Mouse (Mus musculus): ENCODE measurements around the gene Tmem238. TPM values are rescaled to one million over a fixed set of nuclear protein-coding genes. Genes with fewer than 3 reads are reported as not detected.

Tmem238 gene
- 20.9 and 23.8 TPM in 2 replicates for total RNA-seq (2012; rRNA removed)
- polyA plus RNA-seq (2012; ENCODE audit: insufficient read depth in 1 of 2, insufficient read length in 2 of 2, low read depth in 1 of 2, low replicate concordance in 2 of 2, missing spikeins in 1 of 2): 10 to 100 TPM in 1 of 2 experiments, not detected in 1; 31.3 TPM

DNA sequence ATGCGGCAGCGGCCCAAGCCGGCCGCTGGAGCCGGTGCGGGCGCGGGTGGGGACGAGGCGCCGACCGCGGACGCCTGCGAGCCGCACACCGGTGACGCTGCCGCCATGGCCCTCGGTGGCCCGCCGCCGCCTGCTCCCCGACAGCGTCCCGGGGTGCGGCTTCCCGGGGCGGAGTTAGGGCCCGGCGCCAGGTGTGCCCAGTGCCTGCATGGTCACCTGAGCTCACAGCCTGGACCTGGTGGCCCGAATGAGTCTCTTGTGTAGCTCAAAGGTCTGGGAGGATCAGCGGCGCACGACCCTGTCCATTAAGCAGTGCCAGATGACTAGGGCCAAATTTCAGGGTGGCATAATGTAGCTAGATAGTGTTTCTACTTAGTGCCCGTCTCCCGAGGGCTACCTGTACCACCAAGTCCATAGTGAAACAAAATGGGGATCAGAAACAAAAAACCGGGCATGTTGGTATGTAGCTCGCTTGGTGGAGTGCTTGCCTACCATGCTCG is at the start of gene Tmem238:
Tmem238 (minus strand) TSS at position 221 of the 500 bp plus-strand sequence.
- H3K79me2 ChIP-seq (ENCODE audit: control insufficient read depth, insufficient read depth, low read length, poor library complexity): peaks cover 39% of the 10 kb centered on the region
- H3K9me3 ChIP-seq (replicated peaks; ENCODE audit: insufficient read depth, low read length): no peaks in the 10 kb centered on the region
- peak within 1 kb of the TSS; percentile 72 to 83 for H3K4me3 ChIP-seq (ENCODE audit: control insufficient read depth in 1 of 2, insufficient read depth in 1 of 2, low read depth in 2 of 2, low read length in 2 of 2)
- H3K9ac ChIP-seq (ENCODE audit: control insufficient read depth, low read depth, low read length, poor library complexity, severe bottlenecking): peak within 1 kb of the TSS; percentile 93
- peaks cover 2 to 16% of the 10 kb centered on the region in 2 experiments; a peak in 3 of 4 replicates for H3K36me3 ChIP-seq (ENCODE audit: control insufficient read depth in 1 of 2, insufficient read depth in 2 of 2, low read length in 2 of 2)
- H3K27me3 ChIP-seq (ENCODE audit: control insufficient read depth in 1 of 2, insufficient read depth in 2 of 2, low read length in 2 of 2): no peaks in the 10 kb centered on the region
- H3K4me1 ChIP-seq (ENCODE audit: control insufficient read depth in 1 of 2, insufficient read depth in 2 of 2, low read length in 2 of 2): peaks cover 2 to 17% of the 10 kb centered on the region in 2 experiments; a peak in 3 of 4 replicates
- DNase-seq (ENCODE audit: low read depth, low spot score): peak; percentile 61
- peak within 1 kb of the TSS; percentile 68 for H3K27ac ChIP-seq (ENCODE audit: control insufficient read depth, low read depth, low read length)
- peak; percentile 28; the same call in 1 of the 2 replicates for TF ChIP-seq MYC (IDR thresholded peaks at IDR 0.05; ENCODE audit: low read depth, low read length)
- TF ChIP-seq USF1 (IDR thresholded peaks at IDR 0.05; ENCODE audit: low read depth, low read length): 0 out of 2 replicates have a peak, but pooled peaks have one; percentile 48
- peak; percentile 33; the same call in 1 of the 2 replicates for TF ChIP-seq SIN3A (IDR thresholded peaks at IDR 0.05; ENCODE audit: low read length)
- TF ChIP-seq NELFE (IDR thresholded peaks at IDR 0.05; ENCODE audit: low read depth, low read length): no peak; the same call in 1 of the 2 replicates
- TF ChIP-seq USF2 (IDR thresholded peaks at IDR 0.05; ENCODE audit: borderline replicate concordance in 1 of 2, insufficient read depth in 1 of 2, low read depth in 1 of 2, low read length in 2 of 2): no peak
- no peak for TF ChIP-seq TBP (IDR thresholded peaks at IDR 0.05; ENCODE audit: low read depth, low read length)
- 0 out of 2 replicates have a peak, but pooled peaks have one; percentile 45 for TF ChIP-seq MAZ (IDR thresholded peaks at IDR 0.05; ENCODE audit: low read depth, low read length)
- TF ChIP-seq HCFC1 (IDR thresholded peaks at IDR 0.05; ENCODE audit: low read depth, low read length): peak; percentile 34
- 0 out of 2 replicates have a peak, but pooled peaks have one; percentile 23 for TF ChIP-seq ETS1 (IDR thresholded peaks at IDR 0.05; ENCODE audit: low read depth, low read length)

DNA sequence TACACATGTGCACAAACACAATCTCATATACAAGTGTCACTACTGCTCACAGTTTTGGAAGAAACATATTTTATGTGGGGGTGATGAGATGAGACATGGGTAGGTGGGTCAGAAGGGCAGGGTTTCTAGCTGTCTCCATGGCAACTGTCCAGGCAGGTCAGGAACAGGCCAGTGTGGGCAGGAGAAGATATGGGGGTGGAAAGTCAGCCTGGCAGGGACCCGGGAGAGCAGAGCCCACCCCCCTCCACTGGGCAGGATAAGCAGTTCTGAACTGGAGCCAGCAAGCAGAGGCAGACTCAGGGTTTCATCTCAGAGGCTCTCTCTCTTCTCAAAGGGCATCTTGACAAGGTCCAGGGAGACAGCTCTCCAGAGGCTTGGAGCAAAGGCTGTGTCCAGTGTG is 48.2 kb upstream of the Tmem238 start:
- Histone ChIP-seq H3K9me3 (replicated peaks; ENCODE audit: insufficient read depth, low read length) (no peaks in the 10 kb centered on the region), H3K4me1 (ENCODE audit: control insufficient read depth in 1 of 2, insufficient read depth in 2 of 2, low read length in 2 of 2) (no peaks in the 10 kb centered on the region), H3K9ac (ENCODE audit: control insufficient read depth, low read depth, low read length, poor library complexity, severe bottlenecking) (no peak overlapping the region), H3K4me3 (ENCODE audit: control insufficient read depth in 1 of 2, insufficient read depth in 1 of 2, low read depth in 2 of 2, low read length in 2 of 2) (no peak overlapping the region), H3K36me3 (ENCODE audit: control insufficient read depth in 1 of 2, insufficient read depth in 2 of 2, low read length in 2 of 2) (no peaks in the 10 kb centered on the region), H3K79me2 (ENCODE audit: control insufficient read depth, insufficient read depth, low read length, poor library complexity) (no peaks in the 10 kb centered on the region), H3K27me3 (ENCODE audit: control insufficient read depth in 1 of 2, insufficient read depth in 2 of 2, low read length in 2 of 2) (no peaks in the 10 kb centered on the region; a peak in 2 of 4 replicates), H3K27ac (ENCODE audit: control insufficient read depth, low read depth, low read length) (no peak overlapping the region)
- TF ChIP-seq NRF1 (IDR thresholded peaks at IDR 0.05; ENCODE audit: insufficient read depth, low read depth, low read length, poor library complexity, severe bottlenecking): no peak
- TF ChIP-seq POLR2AphosphoS2 (IDR thresholded peaks at IDR 0.05; ENCODE audit: low read length): no peak
- no peak for TF ChIP-seq ETS1 (IDR thresholded peaks at IDR 0.05; ENCODE audit: low read depth, low read length)
- no peak for TF ChIP-seq NELFE (IDR thresholded peaks at IDR 0.05; ENCODE audit: low read depth, low read length)
- no peak for TF ChIP-seq MAX (IDR thresholded peaks at IDR 0.05; ENCODE audit: low read length)
- TF ChIP-seq CHD2 (IDR thresholded peaks at IDR 0.05; ENCODE audit: low read length): no peak
- no peak for TF ChIP-seq EP300 (IDR thresholded peaks at IDR 0.05; ENCODE audit: low read depth in 1 of 2, low read length in 2 of 2)
- no peak for TF ChIP-seq TBP (IDR thresholded peaks at IDR 0.05; ENCODE audit: low read depth, low read length)
- TF ChIP-seq KAT2A (conservative IDR thresholded peaks at IDR 0.05; ENCODE audit: low read depth, low read length): no peak
- no peak for TF ChIP-seq ZNF384 (IDR thresholded peaks at IDR 0.05; ENCODE audit: low read depth, low read length)
- TF ChIP-seq USF1 (IDR thresholded peaks at IDR 0.05; ENCODE audit: low read depth, low read length): no peak
- TF ChIP-seq POLR2AphosphoS5 (IDR thresholded peaks at IDR 0.05; ENCODE audit: borderline replicate concordance, low read depth, low read length): no peak
- TF ChIP-seq RAD21 (IDR thresholded peaks at IDR 0.05; ENCODE audit: low read depth, low read length): no peak
- TF ChIP-seq SIN3A (IDR thresholded peaks at IDR 0.05; ENCODE audit: low read length): no peak
- no peak for TF ChIP-seq SMC3 (IDR thresholded peaks at IDR 0.05; ENCODE audit: low read depth, low read length)
- no peak for TF ChIP-seq TCF12 (IDR thresholded peaks at IDR 0.05; ENCODE audit: low read depth, low read length)
- no peak for TF ChIP-seq CTCF (IDR thresholded peaks at IDR 0.05 in 2 of 3, conservative IDR thresholded peaks at IDR 0.05 in 1 of 3; ENCODE audit: control insufficient read depth in 1 of 3, insufficient read depth in 1 of 3, low read depth in 2 of 3, low read length in 3 of 3, poor library complexity in 1 of 3, severe bottlenecking in 1 of 3)
- no peak for TF ChIP-seq GATA1 (IDR thresholded peaks at IDR 0.05; ENCODE audit: low read depth, low read length)
- DNase-seq (ENCODE audit: low read depth, low spot score): no peak
